Mouse (Mus musculus) limb, embryonic 13.5 days (tissue): ENCODE data around the gene Sh3gl2. TPM values are rescaled to one million over a fixed set of nuclear protein-coding genes. Genes with fewer than 3 reads are reported as not detected.

Experiments
- ATAC-seq: fragments of 200-750 bp; cut with Nextera tagmentation; 2 replicates; pipeline ENCODE4 v1.8.0; 2017; ENCODE audit warnings: low read depth, moderate number of reproducible peaks, moderate TSS enrichment; ENCODE audit not compliant: low FRiP score
- H3K27ac ChIP-seq: fragments of 300-500 bp; sonication (generic); 2 replicates; pipeline ENCODE4 v1.5.1; 2015; ENCODE audit warnings: inconsistent platforms, mild to moderate bottlenecking, moderate library complexity
- H3K27me3 ChIP-seq: fragments of 300-500 bp; sonication (generic); 2 replicates; pipeline ENCODE4 v1.6.1; 2015; ENCODE audit warnings: mild to moderate bottlenecking, inconsistent platforms
- H3K36me3 ChIP-seq: fragments of 300-500 bp; sonication (generic); 2 replicates; pipeline ENCODE4 v1.6.1; 2015; ENCODE audit warnings: inconsistent platforms, mild to moderate bottlenecking, moderate library complexity
- H3K4me1 ChIP-seq: fragments of 300-500 bp; sonication (generic); 2 replicates; pipeline ENCODE4 v1.6.1; 2015; ENCODE audit warnings: inconsistent platforms
- H3K4me2 ChIP-seq: fragments of 300-500 bp; sonication (generic); replicated peaks from 2 replicates; pipeline ENCODE4 v1.6.1; 2015; ENCODE audit warnings: inconsistent platforms, mild to moderate bottlenecking, moderate library complexity
- H3K4me3 ChIP-seq: fragments of 300-500 bp; sonication (generic); 2 replicates; pipeline ENCODE4 v1.5.1; 2015; ENCODE audit warnings: moderate library complexity, mild to moderate bottlenecking, inconsistent platforms
- H3K9ac ChIP-seq: fragments of 300-500 bp; sonication (generic); 2 replicates; pipeline ENCODE4 v1.6.1; 2015; ENCODE audit warnings: mild to moderate bottlenecking, inconsistent platforms
- H3K9me3 ChIP-seq: fragments of 300-500 bp; sonication (generic); 2 replicates; pipeline ENCODE4 v1.6.1; 2016; ENCODE audit warnings: inconsistent platforms
- WGBS: fragments of 180-500 bp; shearing (Covaris S2); methylation state at CpG from one replicate; pipeline ENCODE4 v1.1.7; 2015; 5-methylcytosine and 5-hydroxymethylcytosine counted together
- polyA plus RNA-seq: library from polyadenylated mRNA; unstranded; fragments of >200 nt; fragmentation: Nextera tagmentation; extraction: Ambion mirVana; gene quantifications from 2 replicates; pipeline ENCODE4 v1.2.1, GENCODE M21; 2015

Gene Sh3gl2
- polyA plus RNA-seq, result 3.7 and 4.0 TPM in 2 replicates

- peaks cover 13% of the 10 kb centered on the region; the same call in 1 of the 2 replicates for H3K4me1 ChIP-seq
- under 1% methylated on average over 48 of the region's 48 CpGs for WGBS
- no peaks in the 10 kb centered on the region for H3K9me3 ChIP-seq
- H3K9ac ChIP-seq, result peak within 1 kb of the TSS; percentile 66
- H3K27ac ChIP-seq, result no peak within 1 kb of the TSS
- peak within 1 kb of the TSS; percentile 70 for H3K4me3 ChIP-seq
- H3K36me3 ChIP-seq, result no peaks in the 10 kb centered on the region
- peaks cover 80% of the 10 kb centered on the region for H3K27me3 ChIP-seq
- ATAC-seq, result peak; percentile 51
- H3K4me2 ChIP-seq, result peak within 1 kb of the TSS; percentile 98
Measured at GRCm38 (mm10) chr4:85205071-85205635, at the start of gene Sh3gl2. Gene Sh3gl2, plus strand, starts transcription at chr4:85205126.

- Histone ChIP-seq H3K27ac (no peak overlapping the region), H3K9ac (no peak overlapping the region), H3K36me3 (no peaks in the 10 kb centered on the region), H3K4me3 (no peak overlapping the region), H3K9me3 (no peaks in the 10 kb centered on the region), H3K27me3 (0 out of 2 replicates have a peak, but pooled peaks cover 3% of the 10 kb centered on the region), H3K4me2 (no peak overlapping the region), H3K4me1 (no peaks in the 10 kb centered on the region)
- ATAC-seq, result no peak
- WGBS, result 61% methylated on average over 4 of the region's 4 CpGs
Measured at GRCm38 (mm10) chr4:85161156-85161555, 43.8 kb upstream of the Sh3gl2 start.

GRCm38 (mm10) chr4:85162468-85163312 lies 42.2 kb upstream of the Sh3gl2 start:
- peak; percentile 57; the same call in 1 of the 2 replicates for ATAC-seq
- Histone ChIP-seq H3K4me1 (no peaks in the 10 kb centered on the region), H3K9me3 (no peaks in the 10 kb centered on the region), H3K27me3 (0 out of 2 replicates have a peak, but pooled peaks cover 3% of the 10 kb centered on the region), H3K4me2 (peak overlapping the region; percentile 45), H3K4me3 (no peak overlapping the region), H3K9ac (no peak overlapping the region), H3K36me3 (no peaks in the 10 kb centered on the region), H3K27ac (no peak overlapping the region)
- WGBS, result 32% methylated on average over 27 of the region's 27 CpGs

GRCm38 (mm10) chr4:85163313-85163615 lies 41.7 kb upstream of the Sh3gl2 start:
- ATAC-seq, result no peak
- Histone ChIP-seq H3K27ac (no peak overlapping the region), H3K9ac (no peak overlapping the region), H3K36me3 (no peaks in the 10 kb centered on the region), H3K4me1 (no peaks in the 10 kb centered on the region), H3K27me3 (0 out of 2 replicates have a peak, but pooled peaks cover 3% of the 10 kb centered on the region), H3K4me2 (no peak overlapping the region), H3K9me3 (no peaks in the 10 kb centered on the region), H3K4me3 (no peak overlapping the region)
- 78% methylated on average over 2 of the region's 2 CpGs for WGBS

GRCm38 (mm10) chr4:85168001-85168400 lies 36.9 kb upstream of the Sh3gl2 start:
- Histone ChIP-seq H3K4me1 (no peaks in the 10 kb centered on the region), H3K36me3 (no peaks in the 10 kb centered on the region), H3K27me3 (no peaks in the 10 kb centered on the region), H3K4me2 (no peak overlapping the region), H3K27ac (no peak overlapping the region), H3K9ac (no peak overlapping the region), H3K4me3 (no peak overlapping the region), H3K9me3 (no peaks in the 10 kb centered on the region)
- no peak for ATAC-seq
- 91% methylated on average over 12 of the region's 12 CpGs for WGBS

- Histone ChIP-seq H3K9ac (no peak overlapping the region), H3K4me1 (no peaks in the 10 kb centered on the region)
- no peak for ATAC-seq
Measured at GRCm38 (mm10) chr4:85175466-85175865, 29.5 kb upstream of the Sh3gl2 start.

GRCm38 (mm10) chr4:85178394-85179051 lies 26.4 kb upstream of the Sh3gl2 start:
- no peak overlapping the region for H3K4me3 ChIP-seq
- ATAC-seq, result no peak
- H3K4me2 ChIP-seq, result no peak overlapping the region
- no peaks in the 10 kb centered on the region for H3K4me1 ChIP-seq
- no peaks in the 10 kb centered on the region for H3K9me3 ChIP-seq
- no peak overlapping the region for H3K9ac ChIP-seq
- no peak overlapping the region for H3K27ac ChIP-seq
- H3K27me3 ChIP-seq, result no peaks in the 10 kb centered on the region
- H3K36me3 ChIP-seq, result no peaks in the 10 kb centered on the region
- WGBS, result 76% methylated on average over 9 of the region's 9 CpGs

More at GRCm38 (mm10) chr4:85175466-85175865, 29.5 kb upstream of the Sh3gl2 start:
- H3K27me3 ChIP-seq, result no peaks in the 10 kb centered on the region
- H3K27ac ChIP-seq, result no peak overlapping the region
- 86% methylated on average over 4 of the region's 4 CpGs for WGBS
- H3K9me3 ChIP-seq, result no peaks in the 10 kb centered on the region
- H3K4me3 ChIP-seq, result no peak overlapping the region
- H3K4me2 ChIP-seq, result no peak overlapping the region
- no peaks in the 10 kb centered on the region for H3K36me3 ChIP-seq

GRCm38 (mm10) chr4:85186011-85186410 lies 18.9 kb upstream of the Sh3gl2 start:
- Histone ChIP-seq H3K36me3 (no peaks in the 10 kb centered on the region), H3K4me2 (no peak overlapping the region), H3K4me3 (no peak overlapping the region), H3K9me3 (no peaks in the 10 kb centered on the region), H3K9ac (no peak overlapping the region), H3K27me3 (no peaks in the 10 kb centered on the region), H3K27ac (no peak overlapping the region), H3K4me1 (no peaks in the 10 kb centered on the region)
- no peak for ATAC-seq
- WGBS, result 61% methylated on average over 4 of the region's 4 CpGs

GRCm38 (mm10) chr4:85196201-85196600 lies 8.7 kb upstream of the Sh3gl2 start:
- no peak overlapping the region for H3K27ac ChIP-seq
- no peaks in the 10 kb centered on the region for H3K36me3 ChIP-seq
- H3K9ac ChIP-seq, result no peak overlapping the region
- peaks cover 11% of the 10 kb centered on the region; the same call in 1 of the 2 replicates for H3K27me3 ChIP-seq
- no peak overlapping the region for H3K4me2 ChIP-seq
- H3K4me3 ChIP-seq, result no peak overlapping the region
- ATAC-seq, result no peak
- H3K9me3 ChIP-seq, result no peaks in the 10 kb centered on the region
- 60% methylated on average over 4 of the region's 4 CpGs for WGBS
- H3K4me1 ChIP-seq, result no peaks in the 10 kb centered on the region

GRCm38 (mm10) chr4:85198431-85198830 lies 6.5 kb upstream of the Sh3gl2 start:
- Histone ChIP-seq H3K27me3 (peaks cover 29% of the 10 kb centered on the region), H3K9ac (no peak overlapping the region), H3K36me3 (no peaks in the 10 kb centered on the region), H3K4me3 (no peak overlapping the region), H3K9me3 (no peaks in the 10 kb centered on the region), H3K4me2 (no peak overlapping the region), H3K27ac (no peak overlapping the region), H3K4me1 (no peaks in the 10 kb centered on the region)
- ATAC-seq, result no peak
- 86% methylated on average over 9 of the region's 9 CpGs for WGBS

- Histone ChIP-seq H3K4me1 (peaks cover 13% of the 10 kb centered on the region; the same call in 1 of the 2 replicates), H3K9ac (no peak overlapping the region), H3K4me3 (no peak overlapping the region), H3K27ac (no peak overlapping the region), H3K4me2 (no peak overlapping the region), H3K36me3 (no peaks in the 10 kb centered on the region), H3K9me3 (no peaks in the 10 kb centered on the region), H3K27me3 (peaks cover 65% of the 10 kb centered on the region)
- no peak for ATAC-seq
- 45% methylated on average over 7 of the region's 7 CpGs for WGBS
Measured at GRCm38 (mm10) chr4:85202582-85202981, 2.3 kb upstream of the Sh3gl2 start.

- H3K36me3 ChIP-seq, result no peaks in the 10 kb centered on the region
- H3K4me2 ChIP-seq, result peak overlapping the region; percentile 98
- peaks cover 13% of the 10 kb centered on the region; the same call in 1 of the 2 replicates for H3K4me1 ChIP-seq
- peak overlapping the region; percentile 66 for H3K9ac ChIP-seq
- no peak overlapping the region for H3K27ac ChIP-seq
- ATAC-seq, result peak; percentile 44
- 1% methylated on average over 39 of the region's 43 CpGs for WGBS
- H3K27me3 ChIP-seq, result peaks cover 80% of the 10 kb centered on the region
- no peaks in the 10 kb centered on the region for H3K9me3 ChIP-seq
- peak overlapping the region; percentile 70 for H3K4me3 ChIP-seq
Measured at GRCm38 (mm10) chr4:85205636-85206211, 798 bp downstream of the Sh3gl2 start.
